Mouse (Mus musculus) right cerebral cortex, postnatal 10 days (tissue): Measurements from ENCODE around the gene BC034090.

Source experiments
- DNase-seq, 2 experiments: peaks; one replicate each; pipeline ENCODE4 v3.0.0; 2021; ENCODE audit warnings: low spot score in 2 of 2

The BC034090 gene

DNA sequence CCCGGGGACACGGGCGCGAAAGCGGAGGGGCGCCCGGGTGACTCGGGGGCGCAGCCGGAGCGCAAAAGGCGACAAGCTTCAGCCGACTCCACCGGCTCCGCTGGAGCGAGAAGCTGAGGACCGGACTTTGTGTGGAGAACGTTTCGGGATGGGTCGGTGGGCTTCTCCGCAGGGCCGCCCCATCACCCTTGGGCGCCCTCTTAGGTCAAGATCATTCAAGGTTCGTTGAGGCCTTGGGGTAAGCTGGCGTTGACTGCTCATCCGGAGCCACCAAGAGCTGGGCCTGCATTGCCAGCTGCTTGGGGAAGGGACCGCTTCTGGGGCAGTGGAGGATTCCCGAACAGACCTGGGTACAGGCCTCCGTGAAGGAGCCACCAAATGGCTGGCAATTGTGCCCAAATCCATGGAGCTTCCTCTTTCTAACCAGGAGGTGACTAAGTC is 547 bp upstream of the BC034090 start:
- DNase-seq = peak; percentile 23 to 29

- DNase-seq = peak in 1 of 2 experiments; percentile 6
Measured at GRCm38 (mm10) chr1:155242488-155242745, 1.8 kb downstream of the BC034090 start.

DNA sequence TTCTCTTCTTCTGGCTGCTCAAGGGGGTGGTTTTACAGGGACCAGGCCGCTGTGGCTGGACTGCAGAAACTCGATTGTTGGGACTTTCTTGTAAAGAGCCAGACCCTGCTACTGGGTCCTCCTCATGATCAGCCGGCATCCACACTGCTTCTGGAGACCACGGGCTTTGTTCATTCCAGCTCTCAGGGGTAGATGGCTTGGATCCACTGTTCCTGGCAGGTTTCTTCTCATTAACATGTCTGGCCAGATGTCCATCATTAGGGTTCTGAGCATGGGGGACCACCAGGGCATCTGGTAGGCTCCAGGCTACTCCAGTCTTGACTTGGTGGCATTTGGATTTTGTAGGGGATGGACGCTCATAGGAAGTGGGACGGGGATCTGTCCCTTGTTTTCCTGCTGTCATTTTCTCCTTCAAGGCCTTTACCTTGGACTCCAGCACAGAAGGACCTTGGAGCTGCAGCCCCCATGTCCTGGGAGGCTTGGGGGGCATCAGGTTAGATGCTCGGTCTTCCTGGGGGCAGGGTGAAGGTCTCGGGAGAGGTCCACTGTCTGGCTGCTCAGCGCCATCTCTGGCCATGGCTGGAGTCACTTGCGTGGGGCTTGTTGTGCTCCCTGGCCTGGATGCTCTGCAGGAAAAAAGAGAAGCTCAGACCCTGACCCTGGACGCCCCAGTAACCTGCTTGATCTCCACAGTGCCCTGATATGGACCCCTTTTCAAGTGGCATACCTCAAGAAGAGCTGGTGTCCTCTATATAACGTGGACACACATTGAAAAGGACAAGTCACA is 2.4 kb downstream of the BC034090 start:
- no peak for DNase-seq

DNA sequence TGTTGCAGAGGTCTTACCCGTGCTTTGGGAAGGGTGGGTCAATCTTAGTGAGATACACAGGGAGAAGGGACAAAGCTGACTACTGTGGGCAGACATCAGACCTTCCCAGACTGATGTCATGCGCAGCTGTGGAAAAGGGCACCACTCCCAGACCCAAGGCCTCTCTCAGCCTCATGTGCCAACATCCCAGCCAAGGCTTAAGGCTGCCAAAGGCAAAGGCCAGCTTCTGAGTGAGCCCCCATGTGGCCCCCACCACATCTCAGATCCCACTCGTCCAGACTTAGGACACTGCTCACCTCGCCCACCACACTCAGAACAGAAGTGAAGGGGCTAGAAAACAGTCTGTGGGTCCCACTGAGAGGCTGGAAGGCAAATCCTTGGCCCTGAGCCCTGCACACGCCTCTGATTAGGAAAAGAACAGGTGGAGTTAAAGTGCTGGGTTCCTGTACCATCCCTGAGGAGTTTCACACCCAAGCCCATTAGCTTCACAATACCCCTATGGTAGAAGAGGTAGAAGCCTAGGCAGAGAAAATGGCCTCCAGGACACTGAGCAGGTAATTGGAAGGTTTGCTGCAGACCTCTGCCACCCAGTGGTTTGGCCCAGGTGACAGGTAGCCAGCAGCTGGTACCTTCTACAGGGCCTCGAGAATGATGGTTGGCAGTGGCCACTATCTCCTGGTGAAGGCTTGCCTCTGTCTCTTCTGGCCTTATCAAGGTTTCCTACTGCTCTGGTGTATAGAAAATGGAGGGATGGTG is 4.1 kb downstream of the BC034090 start:
- DNase-seq = no peak

DNA sequence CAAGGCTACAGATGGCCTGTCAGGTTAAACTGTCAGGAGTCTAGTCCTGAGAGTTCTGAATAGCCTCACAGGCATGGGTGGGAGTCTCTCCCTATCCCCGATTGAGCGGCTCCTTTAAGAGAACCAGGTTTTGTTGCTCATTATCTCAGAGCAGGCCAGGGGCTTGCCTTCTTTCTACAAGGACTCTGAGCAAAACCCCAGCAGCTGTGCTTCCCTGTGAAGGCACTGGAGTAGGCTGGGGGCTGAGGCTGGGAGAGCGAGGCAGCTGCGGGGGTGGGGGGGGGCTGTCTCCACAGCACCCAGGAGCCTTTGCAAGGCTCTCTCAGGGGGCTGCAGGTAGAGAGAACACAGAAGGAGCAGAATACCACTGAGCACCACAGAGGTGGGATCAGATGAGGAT is 5.1 kb downstream of the BC034090 start:
- DNase-seq = no peak

- DNase-seq = no peak
Measured at GRCm38 (mm10) chr1:155238126-155238525, 6.1 kb downstream of the BC034090 start.

- no peak for DNase-seq
Measured at GRCm38 (mm10) chr1:155237390-155237789, 6.9 kb downstream of the BC034090 start.

GRCm38 (mm10) chr1:155236306-155237024 is 7.8 kb downstream of the BC034090 start:
- DNase-seq = no peak

GRCm38 (mm10) chr1:155235641-155236040 is 8.6 kb downstream of the BC034090 start:
- no peak for DNase-seq

DNA sequence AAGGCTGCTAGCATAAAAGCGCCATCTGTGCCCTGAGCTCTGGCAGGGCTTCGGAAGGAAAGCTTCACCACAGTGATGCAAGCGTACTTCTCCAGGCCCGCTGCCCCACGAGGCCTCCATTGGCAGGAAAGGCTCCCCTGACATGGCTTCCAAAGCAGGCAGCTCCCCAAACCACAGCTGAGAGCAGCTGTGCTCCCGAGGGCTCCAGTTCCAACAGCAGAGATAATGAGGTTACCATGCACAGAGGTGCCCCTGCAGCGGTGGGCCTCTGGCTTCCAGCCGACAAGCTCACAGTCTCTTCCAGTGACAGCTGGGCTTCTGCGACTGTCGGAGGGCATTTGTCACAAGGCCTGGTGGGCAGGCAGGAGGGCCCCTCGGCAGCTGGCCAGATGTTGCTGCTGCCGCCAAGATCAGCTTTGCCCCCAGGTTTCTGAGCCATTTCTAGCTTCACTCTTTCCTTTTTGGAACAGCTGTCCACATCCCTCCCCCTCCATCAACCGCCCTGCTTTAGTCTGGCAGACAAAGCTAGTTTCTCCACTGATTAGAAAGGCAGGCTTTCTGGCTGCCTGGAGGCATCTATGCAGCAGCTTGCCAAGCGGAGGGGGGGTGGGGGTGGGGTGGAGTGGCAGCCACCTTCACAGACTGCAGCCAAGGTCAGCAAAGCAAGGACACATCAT is 10.2 kb downstream of the BC034090 start:
- DNase-seq = peak; percentile 73 to 82

DNA sequence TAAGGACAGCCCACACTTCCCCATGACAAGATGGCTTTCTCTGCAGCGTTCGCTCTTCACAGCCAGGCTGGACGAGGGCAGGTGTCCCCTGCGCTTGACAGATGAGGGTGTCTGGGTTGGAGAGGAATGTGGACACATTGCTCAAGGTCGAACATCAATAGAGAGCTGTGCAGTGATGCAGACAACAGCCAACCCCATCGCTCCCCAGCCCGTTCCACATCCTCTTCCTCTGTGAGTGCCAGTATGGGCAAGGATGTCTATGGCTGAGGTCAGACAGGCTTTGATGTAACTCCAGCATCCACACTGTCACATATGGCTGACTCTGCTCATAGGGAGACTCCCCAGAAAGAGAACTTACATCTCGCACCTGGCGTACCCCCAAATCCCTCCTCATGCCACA is 10.9 kb downstream of the BC034090 start:
- no peak for DNase-seq

DNA sequence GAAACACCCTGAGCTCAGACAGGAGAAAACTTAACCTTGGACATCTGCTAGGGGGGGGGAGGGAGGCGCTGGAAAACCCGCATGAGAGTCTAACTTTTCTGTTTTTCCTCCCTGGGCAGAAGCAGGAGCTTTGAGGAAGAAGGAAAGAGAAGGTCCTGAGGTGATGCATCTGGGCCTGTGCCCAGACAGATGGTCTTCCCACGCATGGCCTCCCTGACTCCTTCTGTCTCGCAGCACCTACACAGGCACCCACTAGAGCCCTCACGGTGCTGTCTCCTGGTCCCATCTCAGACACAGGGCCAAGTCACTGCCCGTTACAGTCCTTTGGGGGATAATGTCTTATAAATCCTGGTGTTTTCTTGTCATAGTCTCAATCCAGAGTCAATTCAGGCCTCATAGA is 11.5 kb downstream of the BC034090 start:
- DNase-seq = no peak

DNA sequence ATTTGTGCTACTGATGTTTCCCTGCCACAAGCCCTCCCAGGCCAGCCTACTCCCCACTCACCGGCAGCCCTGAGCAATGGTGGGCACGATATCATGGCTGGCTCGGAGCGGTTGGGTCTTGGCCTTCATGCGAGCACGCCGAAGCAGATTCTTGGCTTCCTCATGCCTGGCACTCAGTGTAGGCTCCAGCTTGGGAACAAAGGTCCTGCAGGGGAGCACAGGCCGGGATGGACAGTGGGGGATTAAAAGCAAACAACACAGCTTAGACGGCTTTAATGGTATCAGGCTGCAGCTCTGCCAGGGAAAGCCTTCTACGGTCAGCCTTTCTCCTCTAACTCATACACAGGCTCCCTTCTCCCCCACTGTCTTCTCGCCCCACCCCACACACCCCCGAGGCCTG is 11.9 kb downstream of the BC034090 start:
- DNase-seq = no peak

DNA sequence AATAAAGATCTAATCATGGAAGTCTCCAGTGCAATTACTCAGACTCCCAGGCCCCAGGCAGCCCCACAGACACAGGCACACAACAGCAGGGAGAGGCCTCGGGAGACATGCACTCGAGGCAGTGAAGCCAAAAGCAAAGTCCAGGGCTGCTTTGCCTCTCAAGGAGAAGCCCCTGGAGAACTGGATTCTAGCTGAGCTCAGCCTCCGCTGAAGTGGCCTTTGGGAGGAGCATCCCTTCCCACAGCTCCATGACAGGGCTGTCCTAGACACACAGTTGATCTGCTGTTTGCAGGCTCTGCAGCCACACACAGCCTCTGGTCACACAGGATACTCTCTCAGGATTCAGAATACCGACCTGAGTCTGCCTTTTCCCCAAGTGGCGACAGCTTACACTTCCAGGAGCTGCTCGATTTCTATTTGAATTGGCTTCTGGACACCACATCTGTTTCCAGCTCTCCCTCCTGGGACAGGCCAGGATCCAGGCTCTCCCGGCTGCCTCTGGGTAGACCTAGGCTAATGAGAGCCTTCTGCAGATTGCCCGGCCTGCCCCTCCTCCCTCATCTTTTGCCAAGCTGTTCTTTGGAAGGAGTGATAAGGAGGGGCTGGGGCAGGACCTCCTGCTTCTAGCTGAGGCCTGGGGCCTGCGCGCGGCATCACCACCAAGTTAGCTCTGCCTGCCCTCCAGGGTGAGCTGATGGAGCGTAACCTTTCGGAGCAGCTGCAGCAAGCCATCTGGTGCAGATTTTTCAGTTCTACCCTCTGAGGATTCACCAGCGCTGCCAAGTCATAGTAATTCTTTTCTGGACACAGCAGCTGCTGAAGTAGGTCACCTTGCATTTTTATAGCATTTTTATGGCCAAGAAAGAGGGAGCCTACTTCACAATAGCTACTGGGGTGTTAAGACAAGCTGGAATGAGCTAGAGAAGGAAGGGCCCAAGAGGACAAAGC is 14.5 kb downstream of the BC034090 start:
- DNase-seq = peak; percentile 59 to 72

GRCm38 (mm10) chr1:155223849-155224554 is 20.2 kb downstream of the BC034090 start:
- DNase-seq = peak in 1 of 2 experiments; percentile 84

- DNase-seq = no peak
Measured at GRCm38 (mm10) chr1:155223036-155223435, 21.2 kb downstream of the BC034090 start.

- DNase-seq = peak in 1 of 2 experiments; percentile 59
Measured at GRCm38 (mm10) chr1:155222101-155222669, 22.1 kb downstream of the BC034090 start.

DNA sequence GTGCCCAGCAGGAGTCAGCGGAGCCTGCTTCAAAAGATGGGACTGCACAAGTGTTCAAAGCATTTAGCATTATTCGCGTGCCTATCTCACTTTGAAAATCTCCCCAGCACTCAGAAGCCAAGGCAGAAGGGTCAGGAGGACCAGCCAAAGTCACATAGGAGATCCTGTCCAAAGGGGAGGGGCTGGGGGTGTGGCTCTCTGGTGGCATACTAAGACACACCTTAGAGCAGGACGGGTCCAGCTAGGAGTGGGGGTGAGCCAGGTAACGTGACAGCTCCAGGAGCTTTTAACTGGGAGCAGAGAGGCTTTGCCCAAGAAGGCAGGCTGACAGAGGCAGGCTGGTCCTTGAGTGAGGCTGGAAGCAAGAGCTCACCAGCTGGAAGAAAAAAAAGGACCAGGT is 25.3 kb downstream of the BC034090 start:
- no peak for DNase-seq

DNA sequence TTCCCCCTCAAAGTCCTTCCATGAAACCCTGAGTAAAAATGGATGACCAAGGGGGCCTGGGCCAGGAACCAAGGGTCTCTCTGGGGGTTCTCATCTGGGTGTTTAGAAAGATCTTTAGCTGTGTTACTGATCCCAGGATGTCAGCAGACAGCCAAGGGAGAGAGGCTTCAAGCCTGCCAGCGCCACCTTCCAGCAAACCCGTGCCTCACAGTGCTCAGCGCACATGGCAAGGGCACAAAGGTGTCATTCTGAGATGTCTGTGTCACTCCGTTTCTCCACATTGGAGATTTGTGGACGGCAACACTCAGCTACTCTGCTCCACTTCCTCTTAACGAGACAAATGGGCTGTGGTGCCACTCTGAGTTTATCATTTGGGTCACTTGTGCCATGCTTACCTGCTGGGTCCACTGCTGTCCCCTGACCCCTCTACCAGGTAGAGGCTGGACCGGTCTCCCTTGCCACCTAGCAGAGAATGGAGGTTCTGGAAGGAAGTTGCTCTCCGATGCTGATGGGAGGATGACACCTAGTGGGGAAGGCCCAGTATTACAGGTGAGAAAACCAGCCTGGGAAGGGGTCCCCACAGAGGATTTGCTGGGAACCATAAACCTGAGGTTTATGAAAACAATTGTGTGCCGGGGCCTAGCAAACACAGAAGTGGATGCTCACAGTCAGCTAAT is 26.2 kb downstream of the BC034090 start:
- DNase-seq = peak in 1 of 2 experiments; percentile 76
